11 mouse cellular contexts compared by ENCODE assay signal in the genomic region with DNA sequence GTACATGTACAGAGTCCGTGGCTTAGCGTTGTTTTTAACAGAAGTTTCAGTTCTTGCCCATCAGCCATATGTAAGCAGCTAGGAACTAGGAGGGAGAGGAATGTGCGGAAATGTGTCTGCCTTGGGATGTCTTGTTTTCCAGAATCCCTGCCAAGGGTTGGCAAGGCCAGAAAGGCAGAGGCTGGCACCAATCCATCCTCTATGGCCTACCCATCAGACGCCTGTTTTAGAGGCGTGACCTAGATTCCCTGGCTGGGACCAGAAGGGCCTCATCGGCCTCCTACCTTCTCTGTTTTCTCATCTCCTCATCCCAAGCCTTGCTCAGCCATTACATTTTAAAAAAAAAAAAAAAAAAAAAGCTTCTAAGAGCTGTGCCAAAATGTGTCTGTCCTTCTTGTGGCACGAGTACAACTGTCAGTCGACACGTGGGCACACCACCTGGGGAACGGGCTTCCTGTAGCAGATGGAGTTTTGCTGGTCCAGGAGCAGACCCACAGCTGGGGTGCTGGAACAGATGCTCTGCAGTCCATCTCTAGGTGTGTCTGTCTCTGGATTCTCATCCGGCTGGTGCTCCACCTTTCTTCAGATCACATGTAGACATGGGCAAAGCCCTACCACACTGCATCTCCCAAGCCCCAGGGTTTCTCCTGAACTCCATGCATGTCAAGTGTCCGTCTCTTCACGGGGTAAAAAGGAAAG.
DNase-seq lines count a peak whose midpoint lies in the region; ATAC-seq and TF ChIP-seq lines count a peak whose summit lies in the region.
"Had no signal": no experiment of that assay in that cellular context is flagged by ENCODE, and none has a peak within 500 bp of the region (broad histone marks: within the 10 kb centered on the region; RNA-seq: fewer than 3 reads in every experiment).

No protein-coding gene starts in this region.

- peak; percentile 50 to 53 for DNase-seq in lung, adult 18-20 months
- DNase-seq in lung, postnatal 0 days (ENCODE audit: low spot score), result no peak
- peak; percentile 91 for DNase-seq in cerebellum, adult 11 months
- peak; percentile 7 to 40 for DNase-seq in gastrocnemius, adult 8-10 months (ENCODE audit: low spot score in 2 of 2)
- peak; percentile 86 for DNase-seq in midbrain, postnatal 0 days (ENCODE audit: low spot score)
- no peak for DNase-seq in stomach, postnatal 0 days (ENCODE audit: low spot score)
- DNase-seq in thymus, postnatal 0 days (ENCODE audit: low spot score), result no peak
- DNase-seq: thymus, adult 18-20 months had no signal

- WGBS in lung, postnatal 0 days, result 76% methylated on average over 13 of the region's 13 CpGs
- WGBS in midbrain, postnatal 0 days, result 83% methylated on average over 13 of the region's 13 CpGs
- WGBS in stomach, postnatal 0 days, result 84% methylated on average over 13 of the region's 13 CpGs
- WGBS in kidney, embryonic 15.5 days, result 90% methylated on average over 13 of the region's 13 CpGs

- H3K27ac ChIP-seq in lung, postnatal 0 days (ENCODE audit: low read length), result no peak overlapping the region
- H3K27ac ChIP-seq in midbrain, postnatal 0 days (ENCODE audit: low read depth, low read length), result no peak overlapping the region
- no peak overlapping the region for H3K27ac ChIP-seq in stomach, postnatal 0 days (replicated peaks)
- no peak overlapping the region for H3K27ac ChIP-seq in kidney, embryonic 15.5 days

- no peak overlapping the region for H3K4me3 ChIP-seq in lung, postnatal 0 days (ENCODE audit: low read depth, low read length)
- no peak overlapping the region for H3K4me3 ChIP-seq in midbrain, postnatal 0 days (ENCODE audit: low read depth, low read length)
- H3K4me3 ChIP-seq in stomach, postnatal 0 days (ENCODE audit: low read depth, low read length), result no peak overlapping the region
- no peak overlapping the region for H3K4me3 ChIP-seq in kidney, embryonic 15.5 days (replicated peaks)
- H3K4me3 ChIP-seq: myocyte had no signal

- H3K36me3 ChIP-seq in lung, postnatal 0 days (ENCODE audit: insufficient read depth, low read length), result no peaks in the 10 kb centered on the region
- H3K36me3 ChIP-seq in midbrain, postnatal 0 days (ENCODE audit: insufficient read depth, low read length), result no peaks in the 10 kb centered on the region
- no peaks in the 10 kb centered on the region for H3K36me3 ChIP-seq in stomach, postnatal 0 days (ENCODE audit: control insufficient read depth, insufficient read depth, low read length)
- H3K36me3 ChIP-seq in kidney, embryonic 15.5 days, result no peaks in the 10 kb centered on the region

- no peaks in the 10 kb centered on the region for H3K9me3 ChIP-seq in lung, postnatal 0 days (ENCODE audit: low read length)
- no peaks in the 10 kb centered on the region for H3K9me3 ChIP-seq in midbrain, postnatal 0 days (ENCODE audit: low read length)
- no peaks in the 10 kb centered on the region for H3K9me3 ChIP-seq in stomach, postnatal 0 days (ENCODE audit: control insufficient read depth, low read length)
- no peaks in the 10 kb centered on the region for H3K9me3 ChIP-seq in kidney, embryonic 15.5 days (replicated peaks)

- H3K9ac ChIP-seq in lung, postnatal 0 days (replicated peaks; ENCODE audit: low read depth), result no peak overlapping the region
- no peak overlapping the region for H3K9ac ChIP-seq in midbrain, postnatal 0 days (replicated peaks; ENCODE audit: low read length, poor library complexity, severe bottlenecking)
- H3K9ac ChIP-seq in stomach, postnatal 0 days (ENCODE audit: low read length), result no peak overlapping the region
- H3K9ac ChIP-seq in kidney, embryonic 15.5 days, result no peak overlapping the region

- no peak for TF ChIP-seq CTCF in lung, postnatal 0 days (IDR thresholded peaks at IDR 0.05)
- TF ChIP-seq CTCF in midbrain, postnatal 0 days (IDR thresholded peaks at IDR 0.05), result no peak
- TF ChIP-seq CTCF in stomach, postnatal 0 days (IDR thresholded peaks at IDR 0.05; ENCODE audit: low read depth), result no peak

- TF ChIP-seq EP300 in lung, postnatal 0 days (IDR thresholded peaks at IDR 0.05), result no peak
- TF ChIP-seq EP300 in stomach, postnatal 0 days (optimal IDR thresholded peaks at IDR 0.05), result no peak

- no peak for ATAC-seq in lung, postnatal 0 days
- ATAC-seq in midbrain, postnatal 0 days (ENCODE audit: low FRiP score), result peak; percentile 54; the same call in 1 of the 2 replicates
- no peak for ATAC-seq in stomach, postnatal 0 days (ENCODE audit: low FRiP score, low TSS enrichment)
- ATAC-seq in kidney, embryonic 15.5 days (replicated peaks; ENCODE audit: low FRiP score), result no peak
- ATAC-seq: Patski had no signal

- H3K27me3 ChIP-seq in lung, postnatal 0 days (replicated peaks; ENCODE audit: insufficient read depth, low read length), result no peaks in the 10 kb centered on the region
- H3K27me3 ChIP-seq in midbrain, postnatal 0 days (ENCODE audit: insufficient read depth, low read length), result no peaks in the 10 kb centered on the region
- no peaks in the 10 kb centered on the region for H3K27me3 ChIP-seq in stomach, postnatal 0 days (ENCODE audit: control insufficient read depth, insufficient read depth, low read length)
- H3K27me3 ChIP-seq in kidney, embryonic 15.5 days, result no peaks in the 10 kb centered on the region
- H3K27me3 ChIP-seq: Patski had no signal

- no peaks in the 10 kb centered on the region for H3K4me1 ChIP-seq in lung, postnatal 0 days (ENCODE audit: insufficient read depth, low read depth, low read length)
- no peaks in the 10 kb centered on the region for H3K4me1 ChIP-seq in midbrain, postnatal 0 days (ENCODE audit: insufficient read depth, low read length)
- H3K4me1 ChIP-seq in stomach, postnatal 0 days (replicated peaks; ENCODE audit: control insufficient read depth, insufficient read depth), result no peaks in the 10 kb centered on the region
- peaks cover 4% of the 10 kb centered on the region; the same call in 1 of the 2 replicates for H3K4me1 ChIP-seq in kidney, embryonic 15.5 days

- H3K4me2 ChIP-seq in lung, postnatal 0 days (replicated peaks; ENCODE audit: low read depth, low read length), result no peak overlapping the region
- H3K4me2 ChIP-seq in midbrain, postnatal 0 days (ENCODE audit: low read depth, low read length, poor library complexity, severe bottlenecking), result no peak overlapping the region
- no peak overlapping the region for H3K4me2 ChIP-seq in stomach, postnatal 0 days (replicated peaks; ENCODE audit: low read depth)
- no peak overlapping the region for H3K4me2 ChIP-seq in kidney, embryonic 15.5 days

Comparison
In these comparisons a context has a peak if more than half of its experiments do, and no peak if none do; other contexts are left out.
1. DNase-seq: peak in lung, adult 18-20 months (2 of 2), cerebellum, adult 11 months (single experiment), gastrocnemius, adult 8-10 months (2 of 2) and midbrain, postnatal 0 days (single experiment); none in lung, postnatal 0 days (single experiment), stomach, postnatal 0 days (single experiment) and thymus, postnatal 0 days (single experiment).